Comparison of ENCODE assay signal across 8 mouse cellular contexts in the genomic region with DNA sequence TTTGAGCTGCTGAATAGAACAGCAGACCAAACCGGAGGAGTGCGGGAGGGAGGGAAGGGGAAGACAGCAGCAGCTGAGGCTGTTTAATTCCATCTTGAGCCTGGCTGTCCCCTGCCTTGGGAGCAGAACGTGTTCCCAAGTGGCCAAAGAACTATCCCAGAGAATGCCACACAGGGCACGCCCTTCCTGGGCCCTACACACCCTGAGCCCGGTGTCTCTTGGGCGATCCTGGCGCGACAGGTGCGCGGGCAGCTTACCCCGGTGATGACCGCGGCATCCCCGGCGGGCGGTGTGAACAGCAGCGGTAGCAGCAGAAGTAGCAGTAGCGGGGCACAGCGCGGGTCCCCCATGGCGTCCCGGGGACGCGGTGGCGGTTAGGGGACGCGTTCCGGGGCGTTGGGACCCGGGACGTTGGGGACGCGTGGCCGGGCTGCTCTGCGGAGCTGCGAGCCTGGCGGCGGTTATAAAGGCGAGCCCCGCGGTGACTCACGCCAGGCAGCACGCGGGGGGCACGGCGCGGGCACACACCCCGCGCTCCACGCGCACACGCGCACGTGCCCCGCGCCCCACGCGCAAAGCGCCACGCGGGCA. TPM values are rescaled to one million over a fixed set of nuclear protein-coding genes. Genes with fewer than 3 reads are reported as not detected.
DNase-seq lines count a peak whose midpoint lies in the region; ATAC-seq and TF ChIP-seq lines count a peak whose summit lies in the region.

A gene (minus strand): TSS at position 422 of the 591 bp plus-strand sequence.

- no peaks in the 10 kb centered on the region for H3K4me1 ChIP-seq in cortical plate, adult 2 months (ENCODE audit: control insufficient read depth, insufficient read depth, low read length)
- H3K4me1 ChIP-seq in forebrain, postnatal 0 days (ENCODE audit: insufficient read depth) = peaks cover 9% of the 10 kb centered on the region; the same call in 1 of the 2 replicates
- peaks cover 23% of the 10 kb centered on the region for H3K4me1 ChIP-seq in limb, embryonic 15.5 days
- peaks cover 15% of the 10 kb centered on the region for H3K4me1 ChIP-seq in olfactory bulb, adult 2 months (ENCODE audit: control insufficient read depth, insufficient read depth, low read length)

- TF ChIP-seq POLR2A in cortical plate, adult 2 months (IDR thresholded peaks at IDR 0.05; ENCODE audit: extremely low read depth, insufficient read depth, low read length) = no peak
- TF ChIP-seq POLR2A in olfactory bulb, adult 2 months (IDR thresholded peaks at IDR 0.05; ENCODE audit: insufficient read depth, low read depth, low read length) = no peak

- no peaks in the 10 kb centered on the region for H3K36me3 ChIP-seq in forebrain, postnatal 0 days (ENCODE audit: insufficient read depth)
- no peaks in the 10 kb centered on the region for H3K36me3 ChIP-seq in limb, embryonic 15.5 days

- peak within 1 kb of the TSS; percentile 58 for H3K4me3 ChIP-seq in layer of hippocampus, adult 2 months
- H3K4me3 ChIP-seq in cortical plate, adult 2 months (ENCODE audit: insufficient read depth, low read length) = peak within 1 kb of the TSS; percentile 28
- H3K4me3 ChIP-seq in forebrain, postnatal 0 days (ENCODE audit: low read depth, low read length) = peak within 1 kb of the TSS; percentile 51
- H3K4me3 ChIP-seq in limb, embryonic 15.5 days = peak within 1 kb of the TSS; percentile 48
- H3K4me3 ChIP-seq in olfactory bulb, adult 2 months (ENCODE audit: insufficient read depth, low read depth, low read length) = peak within 1 kb of the TSS; percentile 58

- peak; percentile 82 for ATAC-seq in forebrain, postnatal 0 days
- no peak for ATAC-seq in limb, embryonic 15.5 days (ENCODE audit: insufficient number of reproducible peaks, low FRiP score, low TSS enrichment, low read depth)

- no peak for DNase-seq in layer of hippocampus, adult 2 months (ENCODE audit: low spot score in 2 of 2)
- no peak for DNase-seq in layer of hippocampus, adult 11-12 months (ENCODE audit: low spot score)
- DNase-seq in forebrain, postnatal 0 days = peak; percentile 47
- no peak for DNase-seq in spleen, postnatal 36 days (ENCODE audit: low spot score in 2 of 2)
- no peak for DNase-seq in layer of hippocampus, adult 18-20 months (ENCODE audit: low spot score in 2 of 2)

- TF ChIP-seq CTCF in layer of hippocampus, adult 2 months (conservative IDR thresholded peaks at IDR 0.05) = no peak
- TF ChIP-seq CTCF in cortical plate, adult 2 months (IDR thresholded peaks at IDR 0.05; ENCODE audit: extremely low read depth, insufficient read depth, low read length) = no peak
- TF ChIP-seq CTCF in forebrain, postnatal 0 days (IDR thresholded peaks at IDR 0.05; ENCODE audit: low read depth) = no peak
- TF ChIP-seq CTCF in olfactory bulb, adult 2 months (IDR thresholded peaks at IDR 0.05; ENCODE audit: insufficient read depth, low read depth, low read length) = no peak

- H3K27ac ChIP-seq in layer of hippocampus, adult 2 months = no peak within 1 kb of the TSS
- no peak within 1 kb of the TSS for H3K27ac ChIP-seq in cortical plate, adult 2 months (ENCODE audit: insufficient read depth, low read length)
- no peak within 1 kb of the TSS for H3K27ac ChIP-seq in forebrain, postnatal 0 days (ENCODE audit: low read depth, low read length)
- H3K27ac ChIP-seq in limb, embryonic 15.5 days = peak within 1 kb of the TSS; percentile 43; the same call in 1 of the 2 replicates
- H3K27ac ChIP-seq in olfactory bulb, adult 2 months (ENCODE audit: insufficient read depth, low read depth, low read length) = no peak within 1 kb of the TSS; the same call in 1 of the 2 replicates

- no peaks in the 10 kb centered on the region for H3K9me3 ChIP-seq in forebrain, postnatal 0 days (ENCODE audit: low read length)
- no peaks in the 10 kb centered on the region for H3K9me3 ChIP-seq in limb, embryonic 15.5 days

- H3K27me3 ChIP-seq in forebrain, postnatal 0 days (ENCODE audit: insufficient read depth, low read length) = peaks cover 15% of the 10 kb centered on the region; the same call in 1 of the 2 replicates
- H3K27me3 ChIP-seq in limb, embryonic 15.5 days = peaks cover 35% of the 10 kb centered on the region

- H3K4me2 ChIP-seq in forebrain, postnatal 0 days (ENCODE audit: low read depth) = peak within 1 kb of the TSS; percentile 99
- peak within 1 kb of the TSS; percentile 97 for H3K4me2 ChIP-seq in limb, embryonic 15.5 days

- WGBS in forebrain, postnatal 0 days = under 1% methylated on average over 56 of the region's 61 CpGs
- WGBS in limb, embryonic 15.5 days = under 1% methylated on average over 61 of the region's 61 CpGs
- under 1% methylated on average over 58 of the region's 61 CpGs for WGBS in olfactory bulb, adult 2 months

- H3K9ac ChIP-seq in forebrain, postnatal 0 days = peak within 1 kb of the TSS; percentile 59
- H3K9ac ChIP-seq in limb, embryonic 15.5 days = peak within 1 kb of the TSS; percentile 37; the same call in 1 of the 2 replicates

RNA-seq across cellular contexts. Expression of the gene that starts here (rescaled TPM):
- under 1 TPM; 0.49 to 0.69 TPM for total RNA-seq in layer of hippocampus, adult 2 months (2021)
- 0.06 and 0.13 TPM in 2 replicates for polyA plus RNA-seq in cortical plate, adult 2 months (2012; rRNA removed)
- 1.00 and 1.5 TPM in 2 replicates for total RNA-seq in forebrain, postnatal 0 days (2014; rRNA removed)
- polyA plus RNA-seq in forebrain, postnatal 0 days (2015; fragmentation: Nextera tagmentation; extraction: Ambion mirVana) = 3.8 and 4.9 TPM in 2 replicates
- 2.6 and 2.8 TPM in 2 replicates for polyA plus RNA-seq in limb, embryonic 15.5 days (2015; fragmentation: Nextera tagmentation; extraction: Ambion mirVana)
- polyA plus RNA-seq in olfactory bulb, adult 2 months (2012; ENCODE audit: insufficient read depth, insufficient read length, low replicate concordance, missing spikeins) = not detected in 2 replicates
- 1 to 10 TPM in 1 of 2 experiments, under 1 TPM in 1; 0.79 to 1.1 TPM for total RNA-seq in layer of hippocampus, adult 18-20 months (2021)
